Mouse (Mus musculus) T-helper 1 cell (primary cell): ENCODE results near the gene Dnm3.

Experiments used
- in situ Hi-C: fragments of 300-600 bp; cut with MboI, MseI; formaldehyde crosslinking; loops from one replicate; pipeline ENCODE4 v1.15.1; 2025; ENCODE audit warnings: high pct_unique_total_duplicates

Dnm3 gene

DNA sequence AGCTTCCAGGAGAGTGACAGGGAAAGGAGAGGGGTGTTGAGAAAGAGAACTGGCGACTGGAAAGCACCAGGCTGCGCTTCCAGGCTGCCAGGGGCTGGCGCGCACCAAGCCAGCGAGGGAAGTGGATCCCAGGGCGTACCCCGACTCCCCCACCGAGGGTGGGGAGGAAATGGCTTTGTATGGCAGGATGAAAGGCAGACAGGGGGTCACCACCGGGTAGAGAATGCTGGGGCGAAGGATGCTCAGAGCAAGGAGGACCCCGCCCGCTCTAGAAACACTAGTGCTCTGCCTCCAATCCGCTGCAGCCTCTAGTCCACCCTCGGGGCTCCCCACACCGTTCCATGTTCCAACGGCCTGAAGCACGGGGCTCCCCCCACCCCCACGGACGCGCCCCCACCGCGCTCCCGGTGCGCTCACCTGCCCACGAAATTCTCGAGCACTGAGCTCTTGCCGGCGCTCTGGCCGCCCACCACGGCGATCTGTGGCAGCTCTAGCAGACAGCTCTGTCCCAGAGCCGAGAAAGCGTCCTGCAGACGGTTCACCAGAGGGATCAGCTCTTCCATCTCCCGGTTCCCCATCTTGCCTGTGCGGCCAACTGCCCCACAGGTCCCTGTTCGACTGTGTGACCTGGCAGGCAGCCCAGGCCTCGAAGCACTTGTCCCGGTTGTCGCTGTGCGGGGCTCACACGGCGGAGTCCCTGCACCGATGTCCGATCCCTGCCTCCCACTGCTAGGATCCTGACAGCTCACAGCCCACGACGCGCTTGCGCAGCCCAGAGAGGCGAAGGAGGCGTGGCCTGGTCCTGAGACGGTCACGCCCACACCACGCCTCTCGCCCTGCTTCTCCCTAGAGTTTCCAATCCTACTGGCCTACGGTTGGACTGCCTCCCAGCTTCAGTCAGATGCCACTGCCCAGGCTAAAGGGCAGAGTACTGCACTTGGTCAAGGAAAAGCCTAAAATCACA, at the start of gene Dnm3:
TSS of gene Dnm3 (minus strand) at position 789 of the 964 bp plus-strand sequence.
- in situ Hi-C loops = loop anchor here (10.0 kb wide), 1 partner anchor 1447 kb away; the partner anchor contains the start of gene Scyl3

- in situ Hi-C loops = no loop called here
Measured at GRCm38 (mm10) chr1:162515116-162515515, 37.3 kb upstream of the Dnm3 start.

DNA sequence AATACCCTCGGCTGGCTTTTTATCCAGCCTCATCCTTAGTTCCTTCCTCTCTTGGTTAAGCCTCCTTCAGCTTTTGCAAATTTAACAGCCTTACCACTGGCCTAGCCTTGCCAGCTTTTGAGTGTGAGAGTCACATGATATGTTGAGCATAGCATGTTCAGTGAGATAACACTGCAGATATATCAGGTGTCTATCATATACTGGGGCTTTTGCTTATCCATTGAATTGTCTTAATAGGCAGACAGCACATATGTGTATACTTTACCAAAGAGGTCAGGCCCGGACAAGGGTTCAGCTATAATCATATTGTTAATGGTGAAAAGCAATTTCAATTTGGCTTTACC, 32.2 kb upstream of the Dnm3 start:
- in situ Hi-C loops = no loop called here

DNA sequence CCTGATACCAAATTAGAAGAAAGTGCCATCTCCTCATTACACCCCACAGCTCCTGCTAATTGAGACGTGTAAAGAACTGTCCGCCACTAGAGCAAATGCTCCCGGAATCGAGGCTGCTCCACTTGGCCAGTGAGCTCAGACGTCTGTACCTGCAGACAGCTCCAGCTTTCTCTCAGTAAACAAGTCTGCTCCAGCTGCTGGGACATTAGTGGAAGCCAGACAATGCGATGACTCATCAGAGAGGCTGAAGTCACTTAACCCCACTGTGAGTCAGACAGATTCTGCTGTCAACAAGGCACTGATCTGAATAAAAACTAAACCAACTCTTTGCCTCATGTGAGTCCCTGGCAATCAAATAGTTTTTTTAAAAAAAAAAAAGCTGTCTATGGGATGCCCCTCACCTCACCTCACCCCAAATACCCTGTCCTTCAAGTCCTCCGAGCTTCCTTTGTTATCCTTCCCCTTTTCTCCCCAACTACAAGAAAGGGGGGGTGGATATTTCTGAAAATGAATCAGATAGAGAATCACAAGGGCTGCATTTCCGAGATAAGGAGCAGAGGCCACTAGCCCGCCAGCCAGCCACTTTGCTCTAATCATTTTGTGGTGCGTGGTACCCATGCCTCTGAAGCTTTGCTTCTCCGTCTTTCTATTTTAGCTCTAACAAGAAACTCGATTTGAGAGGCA, 31.6 kb upstream of the Dnm3 start:
- in situ Hi-C loops = no loop called here

DNA sequence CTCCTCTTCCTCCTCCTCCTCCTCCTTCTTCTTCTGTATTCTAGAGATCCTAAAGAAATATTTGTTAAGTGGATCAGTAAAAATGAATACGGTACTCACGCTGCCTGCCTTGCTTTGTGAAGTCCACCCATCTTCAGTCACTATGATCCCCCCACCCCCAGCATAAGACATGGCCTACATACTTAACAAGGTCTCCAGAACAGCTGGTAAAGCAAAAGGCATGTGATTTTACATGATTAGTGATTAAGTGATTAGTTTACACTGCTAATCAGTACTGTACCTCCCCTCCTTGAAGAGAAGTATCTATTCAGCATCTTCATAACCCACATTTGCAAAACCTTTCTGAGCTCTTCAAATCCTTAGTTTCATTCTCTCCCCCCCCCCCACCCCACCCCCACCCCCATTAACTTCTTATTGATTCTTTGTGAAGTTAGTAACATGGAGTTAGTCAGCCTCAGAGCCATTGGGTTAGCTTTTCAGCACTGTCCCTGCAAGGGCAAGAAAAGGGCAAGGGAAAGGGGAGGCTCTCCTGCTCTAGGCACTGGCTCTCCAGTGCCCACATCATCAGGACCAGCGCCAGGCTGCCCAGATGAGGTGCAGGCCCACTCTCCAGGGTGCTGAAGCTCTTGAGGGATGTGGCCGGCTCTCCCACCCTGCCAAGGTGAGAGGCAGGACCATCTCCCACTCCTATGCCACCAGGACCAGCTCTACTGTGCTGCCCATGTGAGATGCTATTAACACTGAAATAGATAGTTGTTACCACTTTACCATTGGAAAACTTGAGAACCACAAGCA, 30.6 kb upstream of the Dnm3 start:
- in situ Hi-C loops = no loop called here

- in situ Hi-C loops = no loop called here
Measured at GRCm38 (mm10) chr1:162506516-162506915, 28.7 kb upstream of the Dnm3 start.

DNA sequence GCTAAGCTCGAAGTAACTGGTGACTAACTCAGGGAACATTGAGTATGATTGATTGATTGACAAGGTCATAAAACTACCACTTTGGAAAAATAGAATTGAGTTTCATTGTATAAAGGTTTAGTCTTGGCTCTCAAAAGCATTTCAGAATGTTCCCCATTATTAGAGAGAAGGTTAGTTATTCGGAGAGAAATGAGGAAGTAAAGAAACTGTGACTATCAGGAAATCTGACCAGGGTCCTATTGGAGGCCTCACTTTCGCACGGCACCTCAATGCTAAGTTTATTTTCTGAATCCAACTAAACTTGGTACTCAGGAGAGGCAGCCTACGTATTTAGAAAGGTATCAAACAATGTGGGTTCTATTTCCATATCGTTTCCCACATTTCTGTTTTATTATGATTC, 27.8 kb upstream of the Dnm3 start:
- in situ Hi-C loops = no loop called here

DNA sequence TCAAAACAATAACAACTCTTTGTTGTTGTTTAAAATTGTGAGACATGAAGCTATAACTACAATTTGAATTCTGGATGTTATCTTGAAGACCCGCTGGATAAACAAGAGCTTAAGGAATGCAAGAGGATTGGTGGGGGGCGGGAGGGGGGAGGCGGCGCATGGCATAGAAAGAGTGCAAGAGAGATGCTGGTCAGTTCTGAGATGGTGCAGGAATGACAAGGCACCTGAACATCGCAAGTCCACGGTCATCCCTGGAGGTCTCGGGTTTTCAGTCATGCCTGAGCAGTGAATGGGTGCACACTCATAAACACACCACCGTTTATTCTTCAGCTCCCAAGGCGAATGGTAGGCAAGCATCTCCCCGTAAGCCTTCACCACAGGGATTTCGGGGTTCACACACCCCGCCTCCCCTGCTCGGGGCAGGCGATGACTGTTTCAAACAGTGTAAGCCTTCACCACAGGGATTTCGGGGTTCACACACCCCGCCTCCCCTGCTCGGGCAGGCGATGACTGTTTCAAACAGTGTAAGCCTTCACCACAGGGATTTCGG, 1.2 kb downstream of the Dnm3 start:
- in situ Hi-C loops = loop anchor here (10.0 kb wide), 1 partner anchor 1448 kb away; the partner anchor contains the start of gene Scyl3

DNA sequence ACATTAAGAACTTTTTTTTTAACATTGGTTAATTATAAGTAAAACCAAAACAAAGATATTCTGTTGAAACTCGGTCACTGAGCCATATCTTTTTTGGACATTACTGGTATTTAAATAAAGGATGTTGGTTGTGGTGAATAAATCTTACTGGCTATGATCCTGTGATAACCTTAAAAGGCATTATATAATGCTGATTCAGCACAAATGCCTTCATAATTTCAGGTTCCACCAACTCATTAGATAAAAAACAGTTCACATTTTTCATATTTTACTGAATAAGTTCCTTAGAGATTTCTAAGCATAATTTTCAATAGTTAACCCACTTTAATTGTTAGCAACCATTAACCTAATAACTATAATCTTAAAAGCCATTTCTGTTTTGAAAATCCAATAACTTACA, 4.9 kb downstream of the Dnm3 start:
- in situ Hi-C loops = loop anchor here (10.0 kb wide), 1 partner anchor 1452 kb away; the partner anchor contains the start of gene Scyl3

- in situ Hi-C loops = loop anchor here (10.0 kb wide), 1 partner anchor 1454 kb away; the partner anchor contains the start of gene Scyl3
Measured at GRCm38 (mm10) chr1:162471089-162471488, 6.7 kb downstream of the Dnm3 start.

DNA sequence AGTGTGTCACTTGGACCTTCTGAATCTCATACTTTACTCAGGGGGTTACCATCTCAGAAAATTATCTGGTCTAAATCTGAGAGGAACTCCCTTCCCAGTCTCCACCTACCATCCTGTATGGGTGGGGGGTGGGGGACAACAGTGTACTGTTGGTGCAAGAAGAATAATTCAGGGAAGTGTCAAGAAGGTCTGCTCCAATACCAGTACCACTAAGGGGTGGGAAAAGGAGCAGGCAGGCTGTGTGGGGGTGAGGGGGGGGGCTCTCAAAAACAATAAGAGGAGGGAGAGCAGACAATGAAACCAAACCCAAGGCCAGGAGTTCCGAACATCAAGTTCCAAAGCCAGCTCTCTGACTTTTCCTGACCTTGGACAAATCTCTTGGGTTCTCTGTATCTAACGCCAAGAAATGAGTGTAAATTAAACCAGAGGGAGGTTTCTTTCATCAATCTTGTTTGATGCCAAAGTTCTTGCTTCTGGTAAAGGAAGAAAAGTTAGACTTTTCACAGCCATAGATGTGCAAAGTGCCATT, 8.0 kb downstream of the Dnm3 start:
- in situ Hi-C loops = loop anchor here (10.0 kb wide), 2 partner anchors 165 to 1455 kb away; partner anchors contain the start of genes Myoc and Scyl3

DNA sequence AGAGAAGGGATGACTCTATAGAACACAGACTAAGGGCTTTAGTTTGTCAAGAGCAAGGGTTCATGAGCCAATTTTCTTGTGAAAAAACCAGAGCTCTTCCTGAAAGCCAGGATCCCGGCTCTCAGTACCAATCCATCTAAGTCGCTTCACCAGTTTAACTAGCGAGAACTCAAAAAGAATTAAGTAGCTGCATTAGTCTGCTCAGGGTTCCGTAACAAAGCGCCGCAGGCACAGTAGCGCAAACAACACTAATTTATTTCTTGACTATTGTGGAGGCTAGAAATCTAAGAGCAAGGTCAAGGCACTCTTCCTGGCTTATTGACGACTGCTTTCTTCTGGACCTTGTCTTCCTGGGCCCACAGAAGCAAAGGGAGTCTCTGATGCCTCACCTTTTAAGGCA, 14.2 kb downstream of the Dnm3 start:
- in situ Hi-C loops = loop anchor here (10.0 kb wide), 1 partner anchor 171 kb away; the partner anchor contains the start of gene Myoc

DNA sequence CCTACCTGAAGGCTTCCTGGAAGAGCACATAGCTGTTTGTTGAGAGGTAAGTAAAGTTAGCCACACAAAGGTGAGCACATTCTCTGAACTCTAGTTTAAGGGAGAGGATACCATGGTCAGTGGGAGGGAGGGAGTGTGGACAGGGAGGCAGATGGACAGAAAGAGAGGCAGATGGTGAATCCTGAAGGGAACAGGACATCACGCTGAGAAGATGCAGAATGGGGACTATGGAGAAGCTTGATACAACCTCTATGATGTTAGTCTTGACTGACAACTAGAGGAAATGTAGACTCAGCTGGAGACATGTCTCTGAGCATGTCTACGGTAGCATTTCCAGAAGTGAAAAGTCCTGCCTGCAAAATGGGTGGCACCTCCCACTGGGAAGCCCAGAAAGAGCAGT, 19.1 kb downstream of the Dnm3 start:
- in situ Hi-C loops = no loop called here

DNA sequence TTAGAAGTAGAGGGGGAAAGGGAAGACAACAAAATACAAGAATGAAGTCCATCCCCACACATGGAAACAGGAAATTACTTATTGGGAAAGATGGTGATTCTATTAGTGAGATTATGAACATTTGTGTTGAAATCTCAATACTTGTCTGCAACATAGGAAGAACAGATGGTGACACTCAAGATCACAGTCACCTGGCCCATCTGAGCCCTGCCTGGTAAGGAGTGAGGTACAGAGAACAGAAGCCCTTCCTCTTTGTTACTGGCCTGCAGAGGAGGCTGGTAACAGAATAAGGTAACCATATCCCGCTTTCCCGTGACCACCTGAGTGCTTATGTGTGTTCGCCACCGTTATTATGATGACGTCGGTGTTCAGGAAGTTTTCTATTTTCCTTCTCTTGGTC, 21.0 kb downstream of the Dnm3 start:
- in situ Hi-C loops = no loop called here

- in situ Hi-C loops = no loop called here
Measured at GRCm38 (mm10) chr1:162456406-162456805, 21.4 kb downstream of the Dnm3 start.

DNA sequence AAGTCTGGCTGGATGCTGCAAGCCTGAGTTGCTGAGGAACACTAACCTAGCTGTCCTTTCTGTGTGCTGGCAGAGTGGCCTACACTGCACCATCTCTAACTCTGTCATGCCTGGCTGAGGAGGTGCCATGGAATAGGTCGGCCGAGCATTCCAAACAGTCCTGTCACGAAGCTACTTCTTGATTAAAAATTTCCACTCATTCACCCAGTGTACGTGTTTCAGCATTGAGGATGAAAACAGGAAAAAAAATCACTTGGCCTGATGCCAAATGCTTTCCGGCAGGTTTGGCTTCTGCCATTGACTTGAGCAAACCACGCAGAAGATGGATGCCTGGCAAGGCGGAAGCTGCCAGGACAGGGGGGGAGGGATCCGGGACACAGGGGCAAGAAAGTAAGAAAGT, 24.3 kb downstream of the Dnm3 start:
- in situ Hi-C loops = no loop called here

GRCm38 (mm10) chr1:162453030-162453429, 24.8 kb downstream of the Dnm3 start:
- in situ Hi-C loops = no loop called here

- in situ Hi-C loops = no loop called here
Measured at GRCm38 (mm10) chr1:162449161-162449909, 28.5 kb downstream of the Dnm3 start.

DNA sequence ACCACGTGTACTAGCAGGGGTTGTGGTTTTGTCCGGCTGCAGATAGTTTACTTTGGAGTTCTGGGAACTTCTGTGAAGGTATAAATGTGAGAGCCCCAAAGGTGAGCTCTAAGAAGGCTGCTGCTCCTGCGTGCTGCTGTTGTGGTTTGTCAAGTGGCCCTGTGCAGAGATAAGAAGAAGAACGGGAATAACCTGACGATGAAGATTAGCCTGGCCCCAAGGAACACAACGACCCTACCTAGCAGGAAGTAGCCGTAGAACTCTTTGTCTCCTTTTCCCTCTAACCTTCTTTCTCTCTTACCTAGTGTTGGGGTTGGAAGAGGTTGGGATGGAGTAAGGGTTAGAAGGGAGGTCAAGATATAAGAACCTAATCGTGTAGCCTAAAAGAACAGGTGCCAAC, 33.0 kb downstream of the Dnm3 start:
- in situ Hi-C loops = no loop called here

DNA sequence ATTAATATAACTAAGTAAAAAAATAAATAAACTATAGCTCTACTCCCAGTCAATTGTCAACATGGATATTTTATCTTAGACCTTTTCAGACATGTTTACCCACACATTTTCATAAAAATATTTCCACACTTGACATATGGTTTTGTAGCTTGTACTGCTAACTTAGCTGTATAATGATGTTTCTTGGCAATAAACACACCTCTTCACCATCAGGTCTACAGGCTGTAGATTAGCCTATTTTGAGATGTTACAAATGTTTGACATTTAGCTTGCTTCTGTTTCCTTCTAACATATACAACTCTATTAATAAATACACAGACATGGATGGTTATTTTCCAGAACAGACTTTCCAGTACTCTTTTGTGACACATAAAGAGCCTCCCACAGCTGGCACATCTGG, 38.3 kb downstream of the Dnm3 start:
- in situ Hi-C loops = no loop called here
